Mouse (Mus musculus): ENCODE results near the gene Eaf1. TPM values are rescaled to one million over a fixed set of nuclear protein-coding genes. Genes with fewer than 3 reads are reported as not detected.

Gene Eaf1
- total and polyA plus RNA-seq, 2 experiments from 2014 or later: 4.0 to 22.4 TPM

DNA sequence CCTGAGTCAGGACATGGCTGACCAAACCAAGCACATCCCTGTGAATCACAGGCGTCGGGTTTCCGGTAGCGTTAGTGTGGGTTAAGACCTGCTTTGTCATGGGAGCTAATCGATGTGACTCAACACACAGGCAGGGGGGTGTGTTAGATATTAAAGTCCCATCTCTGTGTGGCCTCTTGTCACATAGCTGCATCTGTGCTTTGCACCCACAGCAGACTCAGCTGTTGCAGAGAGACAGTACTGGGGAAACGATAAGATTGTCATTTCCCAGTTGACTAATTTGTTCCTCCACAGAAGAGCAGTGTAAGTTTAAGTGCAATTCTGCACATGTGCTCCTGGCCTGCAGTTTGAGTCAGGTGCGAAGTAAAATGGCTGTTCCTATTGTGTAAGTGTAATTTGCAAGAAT, 2.0 kb downstream of the Eaf1 start:
- no peak overlapping the region for H3K27ac ChIP-seq (ENCODE audit: low read depth, low read length)
- 49% methylated on average over 7 of the region's 7 CpGs for WGBS
- H3K4me2 ChIP-seq (ENCODE audit: low read depth, low read length, poor library complexity, severe bottlenecking): peak overlapping the region; percentile 86
- 0 out of 2 replicates have a peak overlapping the region, but pooled peaks have one; percentile 90 for H3K9ac ChIP-seq (replicated peaks; ENCODE audit: low read length, poor library complexity, severe bottlenecking)
- no peaks in the 10 kb centered on the region for H3K27me3 ChIP-seq (ENCODE audit: insufficient read depth, low read length)
- H3K9me3 ChIP-seq (ENCODE audit: low read length): no peaks in the 10 kb centered on the region
- no peak for TF ChIP-seq CTCF (IDR thresholded peaks at IDR 0.05)
- DNase-seq (ENCODE audit: low spot score) (no peak), ATAC-seq (ENCODE audit: low FRiP score) (no peak)
- H3K36me3 ChIP-seq (ENCODE audit: insufficient read depth, low read length): peaks cover 17% of the 10 kb centered on the region; the same call in 1 of the 2 replicates
- H3K4me1 ChIP-seq (ENCODE audit: insufficient read depth, low read length): peaks cover 9% of the 10 kb centered on the region; the same call in 1 of the 2 replicates
- peak overlapping the region; percentile 89 for H3K4me3 ChIP-seq (ENCODE audit: low read depth, low read length)

- Histone ChIP-seq H3K4me2 (ENCODE audit: low read depth, low read length, poor library complexity, severe bottlenecking) (no peak overlapping the region), H3K9ac (replicated peaks; ENCODE audit: low read length, poor library complexity, severe bottlenecking) (no peak overlapping the region), H3K27me3 (ENCODE audit: insufficient read depth, low read length) (no peaks in the 10 kb centered on the region), H3K27ac (ENCODE audit: low read depth, low read length) (no peak overlapping the region), H3K4me3 (ENCODE audit: low read depth, low read length) (no peak overlapping the region), H3K36me3 (ENCODE audit: insufficient read depth, low read length) (peaks cover 43% of the 10 kb centered on the region), H3K9me3 (ENCODE audit: low read length) (no peaks in the 10 kb centered on the region), H3K4me1 (ENCODE audit: insufficient read depth, low read length) (0 out of 2 replicates have a peak, but pooled peaks cover 4% of the 10 kb centered on the region)
- ATAC-seq (ENCODE audit: low FRiP score) (no peak), DNase-seq (ENCODE audit: low spot score) (no peak)
- TF ChIP-seq CTCF (IDR thresholded peaks at IDR 0.05): no peak
- 88% methylated on average over 1 of the region's 1 CpGs for WGBS
These were observed 5.3 kb downstream of the Eaf1 start for GRCm38 (mm10) chr14:31499526-31499925.

DNA sequence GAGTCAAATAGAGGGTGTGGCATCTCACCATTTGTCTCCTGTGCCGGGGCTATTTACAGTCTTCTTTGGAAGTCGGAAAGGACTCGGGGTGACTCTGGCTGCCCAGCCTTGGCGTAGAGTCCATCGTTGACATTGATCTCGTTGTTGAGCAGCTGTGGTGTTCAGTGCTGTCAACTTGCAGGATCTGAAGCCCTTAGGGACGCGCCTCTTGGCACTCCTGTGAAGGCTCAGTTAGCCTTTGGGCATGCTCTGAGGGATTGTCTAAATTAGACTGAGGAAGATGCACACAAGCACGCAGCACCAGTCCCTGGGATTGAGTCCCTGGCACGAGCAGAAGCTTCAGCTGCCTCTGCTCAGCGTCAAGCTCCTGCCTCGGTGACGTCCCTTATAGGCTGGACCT, 9.2 kb downstream of the Eaf1 start:
- Histone ChIP-seq H3K36me3 (ENCODE audit: insufficient read depth, low read length) (peaks cover 71% of the 10 kb centered on the region), H3K4me1 (ENCODE audit: insufficient read depth, low read length) (no peaks in the 10 kb centered on the region), H3K4me3 (ENCODE audit: low read depth, low read length) (no peak overlapping the region), H3K4me2 (ENCODE audit: low read depth, low read length, poor library complexity, severe bottlenecking) (no peak overlapping the region), H3K9me3 (ENCODE audit: low read length) (no peaks in the 10 kb centered on the region), H3K27ac (ENCODE audit: low read depth, low read length) (no peak overlapping the region), H3K9ac (replicated peaks; ENCODE audit: low read length, poor library complexity, severe bottlenecking) (no peak overlapping the region), H3K27me3 (ENCODE audit: insufficient read depth, low read length) (no peaks in the 10 kb centered on the region)
- TF ChIP-seq CTCF (IDR thresholded peaks at IDR 0.05): no peak
- 92% methylated on average over 13 of the region's 13 CpGs for WGBS
- no peak for DNase-seq (ENCODE audit: low spot score)
- no peak for ATAC-seq (ENCODE audit: low FRiP score)

- Histone ChIP-seq H3K4me1 (ENCODE audit: insufficient read depth, low read length) (no peaks in the 10 kb centered on the region), H3K4me3 (ENCODE audit: low read depth, low read length) (no peak overlapping the region), H3K4me2 (ENCODE audit: low read depth, low read length, poor library complexity, severe bottlenecking) (no peak overlapping the region), H3K9me3 (ENCODE audit: low read length) (no peaks in the 10 kb centered on the region), H3K27me3 (ENCODE audit: insufficient read depth, low read length) (no peaks in the 10 kb centered on the region), H3K9ac (replicated peaks; ENCODE audit: low read length, poor library complexity, severe bottlenecking) (no peak overlapping the region), H3K27ac (ENCODE audit: low read depth, low read length) (no peak overlapping the region), H3K36me3 (ENCODE audit: insufficient read depth, low read length) (peaks cover 73% of the 10 kb centered on the region)
- no peak for TF ChIP-seq CTCF (IDR thresholded peaks at IDR 0.05)
- DNase-seq (ENCODE audit: low spot score) (no peak), ATAC-seq (ENCODE audit: low FRiP score) (no peak)
- 95% methylated on average over 6 of the region's 6 CpGs for WGBS
These were observed 12.3 kb downstream of the Eaf1 start for GRCm38 (mm10) chr14:31506456-31506855.

GRCm38 (mm10) chr14:31509911-31510310, 15.7 kb downstream of the Eaf1 start:
- peaks cover 40% of the 10 kb centered on the region for H3K36me3 ChIP-seq (ENCODE audit: insufficient read depth, low read length)
- H3K4me1 ChIP-seq (ENCODE audit: insufficient read depth, low read length): no peaks in the 10 kb centered on the region
- TF ChIP-seq CTCF (IDR thresholded peaks at IDR 0.05): no peak
- ATAC-seq (ENCODE audit: low FRiP score): no peak
- H3K9ac ChIP-seq (replicated peaks; ENCODE audit: low read length, poor library complexity, severe bottlenecking): no peak overlapping the region
- WGBS: 96% methylated on average over 2 of the region's 2 CpGs
- H3K4me2 ChIP-seq (ENCODE audit: low read depth, low read length, poor library complexity, severe bottlenecking): no peak overlapping the region
- DNase-seq (ENCODE audit: low spot score): peak; percentile 42
- H3K27ac ChIP-seq (ENCODE audit: low read depth, low read length): no peak overlapping the region
- H3K9me3 ChIP-seq (ENCODE audit: low read length): 0 out of 2 replicates have a peak, but pooled peaks cover 3% of the 10 kb centered on the region
- H3K27me3 ChIP-seq (ENCODE audit: insufficient read depth, low read length): no peaks in the 10 kb centered on the region
- no peak overlapping the region for H3K4me3 ChIP-seq (ENCODE audit: low read depth, low read length)

DNA sequence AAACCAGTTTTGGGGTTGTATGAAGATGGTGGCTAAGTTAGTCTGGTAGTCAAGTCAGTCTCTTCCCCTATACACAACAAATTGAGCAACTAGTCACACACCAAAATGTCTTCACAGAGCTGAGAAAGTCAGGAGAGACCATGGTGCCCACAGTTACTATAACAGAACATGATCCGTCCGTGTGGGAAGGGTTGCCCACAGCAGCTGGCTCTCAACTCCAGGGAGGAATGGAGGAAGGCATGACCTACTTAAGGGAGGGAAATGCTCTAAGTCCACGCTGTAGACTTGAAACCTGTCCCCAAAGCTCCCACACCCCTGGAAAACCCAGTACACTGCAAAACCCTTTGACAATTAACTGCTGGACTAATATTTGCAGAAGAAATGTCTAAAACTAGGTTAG, 16.1 kb downstream of the Eaf1 start:
- TF ChIP-seq CTCF (IDR thresholded peaks at IDR 0.05): no peak
- H3K4me1 ChIP-seq (ENCODE audit: insufficient read depth, low read length): no peaks in the 10 kb centered on the region
- no peaks in the 10 kb centered on the region for H3K27me3 ChIP-seq (ENCODE audit: insufficient read depth, low read length)
- no peak for ATAC-seq (ENCODE audit: low FRiP score)
- H3K4me3 ChIP-seq (ENCODE audit: low read depth, low read length): no peak overlapping the region
- H3K27ac ChIP-seq (ENCODE audit: low read depth, low read length): no peak overlapping the region
- 0 out of 2 replicates have a peak, but pooled peaks cover 3% of the 10 kb centered on the region for H3K9me3 ChIP-seq (ENCODE audit: low read length)
- H3K4me2 ChIP-seq (ENCODE audit: low read depth, low read length, poor library complexity, severe bottlenecking): no peak overlapping the region
- DNase-seq (ENCODE audit: low spot score): no peak
- H3K9ac ChIP-seq (replicated peaks; ENCODE audit: low read length, poor library complexity, severe bottlenecking): no peak overlapping the region
- 83% methylated on average over 3 of the region's 3 CpGs for WGBS
- peaks cover 35% of the 10 kb centered on the region for H3K36me3 ChIP-seq (ENCODE audit: insufficient read depth, low read length)

Data from midbrain, postnatal 0 days (tissue).